Mouse (Mus musculus) midbrain, postnatal 0 days (tissue): ENCODE results near the gene Thsd4. TPM values are rescaled to one million over a fixed set of nuclear protein-coding genes. Genes with fewer than 3 reads are reported as not detected.

Experiments used
- ATAC-seq: fragments of 200-750 bp; cut with Nextera tagmentation; 2 replicates; pipeline ENCODE4 v1.8.0; 2017; ENCODE audit warnings: moderate number of reproducible peaks, mild to moderate bottlenecking, moderate TSS enrichment, moderate library complexity; ENCODE audit not compliant: low FRiP score
- DNase-seq: peaks from one replicate; pipeline ENCODE4 v3.0.0-alpha.2; 2015; ENCODE audit warnings: low spot score
- H3K27ac ChIP-seq: fragments of 300-500 bp; sonication (generic); 2 replicates; pipeline ENCODE4 v1.5.1; 2014; ENCODE audit warnings: low read depth, mild to moderate bottlenecking, low read length, mixed read lengths
- H3K27me3 ChIP-seq: fragments of 300-500 bp; sonication (generic); 2 replicates; pipeline ENCODE4 v1.6.1; 2014; ENCODE audit warnings: low read length, control low read depth, mixed read lengths; ENCODE audit not compliant: insufficient read depth
- H3K36me3 ChIP-seq: fragments of 300-500 bp; sonication (generic); 2 replicates; pipeline ENCODE4 v1.6.1; 2014; ENCODE audit warnings: low read length, control low read depth, mixed read lengths; ENCODE audit not compliant: insufficient read depth
- H3K4me1 ChIP-seq: fragments of 300-500 bp; sonication (generic); 2 replicates; pipeline ENCODE4 v1.6.1; 2014; ENCODE audit warnings: mild to moderate bottlenecking, control low read depth, antibody characterized with exemption, low read length, mixed read lengths; ENCODE audit not compliant: insufficient read depth
- H3K4me2 ChIP-seq: fragments of 300-500 bp; sonication (generic); 2 replicates; pipeline ENCODE4 v1.6.1; 2014; ENCODE audit warnings: low read depth, mild to moderate bottlenecking, low read length, mixed read lengths; ENCODE audit not compliant: poor library complexity, severe bottlenecking
- H3K4me3 ChIP-seq: fragments of 300-500 bp; sonication (generic); 2 replicates; pipeline ENCODE4 v1.5.1; 2014; ENCODE audit warnings: low read depth, mild to moderate bottlenecking, low read length, moderate library complexity
- H3K9ac ChIP-seq: fragments of 300-500 bp; sonication (generic); replicated peaks from 2 replicates; pipeline ENCODE4 v1.6.1; 2014; ENCODE audit warnings: mild to moderate bottlenecking, low read length, moderate library complexity, mixed read lengths; ENCODE audit not compliant: poor library complexity, severe bottlenecking
- H3K9me3 ChIP-seq: fragments of 300-500 bp; sonication (generic); 2 replicates; pipeline ENCODE4 v1.6.1; 2016; ENCODE audit warnings: low read length, control low read depth
- CTCF ChIP-seq: IDR thresholded peaks from 2 replicates; pipeline ENCODE4 v1.5.1; 2016; ENCODE audit warnings: antibody characterized with exemption, mild to moderate bottlenecking
- WGBS: fragments of 180-500 bp; shearing (Covaris S2); extraction: QIAGEN DNeasy Blood & Tissue Kit; methylation state at CpG from one replicate; pipeline ENCODE4 v1.1.7; 2014; 5-methylcytosine and 5-hydroxymethylcytosine counted together
- polyA plus RNA-seq: library from polyadenylated mRNA; unstranded; fragments of >200 nt; fragmentation: Nextera tagmentation; extraction: Ambion mirVana; gene quantifications from 2 replicates; pipeline ENCODE4 v1.2.1, GENCODE M21; 2015
- total RNA-seq: library from RNA; depleted of rRNA; stranded (reverse); fragments of >200 nt; gene quantifications from 2 replicates; pipeline ENCODE4 v1.2.3, GENCODE M21; 2014

The Thsd4 gene
- total and polyA plus RNA-seq, 2 experiments from 2014 or later: 4.8 to 23.6 TPM

GRCm38 (mm10) chr9:59956496-59956895, 565.4 kb downstream of the Thsd4 start:
- Histone ChIP-seq H3K9ac (no peak overlapping the region), H3K27ac (no peak overlapping the region), H3K4me3 (no peak overlapping the region), H3K4me1 (no peaks in the 10 kb centered on the region), H3K36me3 (no peaks in the 10 kb centered on the region), H3K4me2 (no peak overlapping the region), H3K27me3 (no peaks in the 10 kb centered on the region), H3K9me3 (no peaks in the 10 kb centered on the region)
- TF ChIP-seq CTCF: no peak
- WGBS: 46% methylated on average over 6 of the region's 6 CpGs
- ATAC-seq: no peak
- DNase-seq: no peak

GRCm38 (mm10) chr9:59955692-59956091, 566.2 kb downstream of the Thsd4 start:
- Histone ChIP-seq H3K27me3 (no peaks in the 10 kb centered on the region), H3K36me3 (no peaks in the 10 kb centered on the region), H3K27ac (no peak overlapping the region), H3K9me3 (no peaks in the 10 kb centered on the region), H3K4me1 (no peaks in the 10 kb centered on the region), H3K4me2 (no peak overlapping the region), H3K9ac (no peak overlapping the region), H3K4me3 (no peak overlapping the region)
- ATAC-seq (no peak), DNase-seq (no peak)
- no peak for TF ChIP-seq CTCF
- WGBS: 72% methylated on average over 6 of the region's 6 CpGs

GRCm38 (mm10) chr9:59955199-59955598, 566.6 kb downstream of the Thsd4 start:
- Histone ChIP-seq H3K9me3 (no peaks in the 10 kb centered on the region), H3K4me3 (no peak overlapping the region), H3K36me3 (no peaks in the 10 kb centered on the region), H3K4me1 (no peaks in the 10 kb centered on the region), H3K4me2 (no peak overlapping the region), H3K27ac (no peak overlapping the region), H3K9ac (no peak overlapping the region), H3K27me3 (no peaks in the 10 kb centered on the region)
- 50% methylated on average over 3 of the region's 3 CpGs for WGBS
- no peak for DNase-seq
- TF ChIP-seq CTCF: no peak
- ATAC-seq: no peak

GRCm38 (mm10) chr9:59953556-59953955, 568.3 kb downstream of the Thsd4 start:
- no peaks in the 10 kb centered on the region for H3K36me3 ChIP-seq
- TF ChIP-seq CTCF: no peak
- H3K27ac ChIP-seq: no peak overlapping the region
- ATAC-seq (no peak), DNase-seq (no peak)
- 84% methylated on average over 7 of the region's 7 CpGs for WGBS
- H3K9ac ChIP-seq: no peak overlapping the region
- H3K27me3 ChIP-seq: no peaks in the 10 kb centered on the region
- H3K9me3 ChIP-seq: no peaks in the 10 kb centered on the region
- no peak overlapping the region for H3K4me3 ChIP-seq
- no peaks in the 10 kb centered on the region for H3K4me1 ChIP-seq
- H3K4me2 ChIP-seq: no peak overlapping the region

- WGBS: 63% methylated on average over 7 of the region's 8 CpGs
- H3K4me2 ChIP-seq: no peak overlapping the region
- TF ChIP-seq CTCF: no peak
Observed at GRCm38 (mm10) chr9:59952515-59953070, 569.3 kb downstream of the Thsd4 start.

GRCm38 (mm10) chr9:59951943-59952342, 569.9 kb downstream of the Thsd4 start:
- Histone ChIP-seq H3K4me1 (no peaks in the 10 kb centered on the region), H3K4me3 (no peak overlapping the region), H3K27ac (no peak overlapping the region), H3K9ac (no peak overlapping the region), H3K9me3 (no peaks in the 10 kb centered on the region), H3K4me2 (no peak overlapping the region), H3K36me3 (no peaks in the 10 kb centered on the region), H3K27me3 (no peaks in the 10 kb centered on the region)
- no peak for ATAC-seq
- 75% methylated on average over 4 of the region's 4 CpGs for WGBS
- no peak for TF ChIP-seq CTCF
- DNase-seq: no peak

More at GRCm38 (mm10) chr9:59952515-59953070, 569.3 kb downstream of the Thsd4 start:
- Histone ChIP-seq H3K4me3 (no peak overlapping the region), H3K36me3 (no peaks in the 10 kb centered on the region), H3K4me1 (no peaks in the 10 kb centered on the region), H3K9ac (no peak overlapping the region), H3K27ac (no peak overlapping the region), H3K9me3 (no peaks in the 10 kb centered on the region), H3K27me3 (no peaks in the 10 kb centered on the region)
- no peak for ATAC-seq
- DNase-seq: no peak
